Mouse (Mus musculus): ENCODE measurements around the gene Olfr1232. TPM values are rescaled to one million over a fixed set of nuclear protein-coding genes. Genes with fewer than 3 reads are reported as not detected.

The Olfr1232 gene
- not detected for total RNA-seq (2023)

DNA sequence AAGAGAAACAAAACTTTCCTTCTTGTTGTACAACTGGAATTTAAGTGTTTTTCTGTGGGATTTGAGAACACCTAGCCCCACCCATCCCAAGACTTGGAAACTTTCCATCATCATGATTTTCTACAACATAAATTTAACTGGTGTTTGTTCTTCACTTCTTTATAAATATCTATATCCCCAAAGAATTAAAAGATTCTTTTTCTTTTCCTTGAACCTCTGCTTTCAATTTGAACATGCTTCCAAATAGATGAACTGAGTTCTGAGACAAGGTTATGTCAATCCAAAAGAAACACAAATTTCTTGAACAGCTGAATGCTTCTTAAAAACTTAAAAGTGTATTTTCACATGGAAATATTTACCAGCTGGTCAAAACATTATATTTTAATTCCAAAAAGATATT is at the start of gene Olfr1232:
TSS of gene Olfr1232 (minus strand) at position 101 of the 400 bp plus-strand sequence.

GRCm38 (mm10) chr2:89364765-89365164 is 35.3 kb upstream of the Olfr1232 start, which contains the start of gene Olfr1234:
Olfr1234 (minus strand) TSS chr2:89364865.

DNA sequence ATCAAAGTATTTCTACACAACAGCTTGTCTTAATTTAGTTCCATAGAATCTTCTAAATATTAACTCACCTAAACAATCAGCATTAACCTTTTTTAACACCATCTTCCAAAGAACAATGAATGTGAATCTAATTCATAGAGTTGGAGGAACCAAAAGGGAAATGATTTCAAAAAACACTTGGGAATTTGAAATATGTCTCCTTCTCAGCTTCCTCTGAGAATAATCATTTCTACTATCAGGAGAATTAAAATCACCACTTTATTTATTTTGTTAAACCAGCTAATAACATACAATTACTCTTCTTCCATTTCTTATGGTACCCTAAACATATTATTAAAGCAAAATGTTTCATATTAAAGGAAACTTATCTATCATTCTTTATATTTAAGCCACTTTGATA is 12.8 kb upstream of the Olfr1232 start, which contains the start of gene Olfr1233:
TSS of gene Olfr1233 (minus strand) at position 101 of the 400 bp plus-strand sequence.

GRCm38 (mm10) chr2:89306974-89307373 is 22.5 kb downstream of the Olfr1232 start, which contains the start of gene Olfr1231:
Olfr1231 (minus strand) TSS chr2:89307074.

DNA sequence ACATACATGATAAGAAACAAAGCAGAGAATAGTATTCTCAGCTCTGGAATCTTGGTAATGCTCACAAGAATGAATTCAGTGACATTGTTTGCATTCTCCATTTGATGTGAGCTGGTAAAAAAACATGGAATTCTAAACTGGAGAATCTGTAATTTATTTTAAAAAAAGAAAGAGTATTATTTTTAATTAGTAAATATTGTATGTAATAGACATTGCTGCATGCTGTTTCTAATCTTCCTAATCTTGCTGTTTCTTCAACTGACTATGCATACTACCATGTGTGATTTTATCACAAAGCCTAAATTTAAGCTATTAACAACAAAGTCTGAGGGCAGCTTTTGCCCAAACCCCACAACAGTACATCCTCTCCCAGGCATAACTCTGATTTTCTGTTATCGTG is 32.3 kb downstream of the Olfr1232 start, which contains the start of gene Olfr1230:
TSS of gene Olfr1230 (minus strand) at position 101 of the 400 bp plus-strand sequence.

DNA sequence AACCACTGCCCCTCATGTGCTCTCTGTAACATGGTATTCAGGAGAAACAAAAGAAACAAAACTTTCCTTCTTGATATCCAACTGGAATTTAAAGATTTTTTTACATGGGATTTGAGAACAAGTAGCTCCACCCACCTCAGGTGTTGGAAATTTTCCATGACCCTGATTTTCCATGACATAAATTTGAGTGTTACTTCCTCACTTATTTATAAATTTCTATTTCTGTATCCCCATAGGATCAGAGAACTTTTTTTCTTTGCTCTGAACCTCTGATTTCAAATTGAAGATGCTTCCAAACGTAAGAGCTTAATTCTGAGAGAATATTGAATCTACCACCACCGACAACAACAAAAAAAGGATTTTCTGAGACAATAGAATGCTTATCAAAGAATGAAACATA is 41.6 kb downstream of the Olfr1232 start, which contains the start of gene Olfr1229:
TSS of gene Olfr1229 (minus strand) at position 101 of the 400 bp plus-strand sequence.

Other genes starting within 250 kb of the Olfr1232 start
- not detected for gene Olfr1219, start 246.2 kb downstream of the Olfr1232 start, total RNA-seq (2023)
- gene Olfr1220, start 222.8 kb downstream of the Olfr1232 start, total RNA-seq (2023), result not detected
- not detected for gene Olfr1221, start 212.4 kb downstream of the Olfr1232 start, total RNA-seq (2023)
- gene Olfr1222, start 196.6 kb downstream of the Olfr1232 start, total RNA-seq (2023), result not detected
- not detected for gene Olfr1223, start 178.1 kb downstream of the Olfr1232 start, total RNA-seq (2023)
- gene Olfr1224-ps1, start 165.6 kb downstream of the Olfr1232 start, total RNA-seq (2023), result not detected
- not detected for gene Olfr1225, start 155.0 kb downstream of the Olfr1232 start, total RNA-seq (2023)
- gene Olfr1226, start 129.6 kb downstream of the Olfr1232 start, total RNA-seq (2023), result not detected
- not detected for gene Olfr1228, start 75.6 kb downstream of the Olfr1232 start, total RNA-seq (2023)
- not detected for gene Olfr1229, start 41.7 kb downstream of the Olfr1232 start, total RNA-seq (2023)
- gene Olfr1230, start 32.4 kb downstream of the Olfr1232 start, total RNA-seq (2023), result not detected
- gene Olfr1231, start 22.6 kb downstream of the Olfr1232 start, total RNA-seq (2023), result not detected
- gene Olfr1233, start 12.7 kb upstream of the Olfr1232 start, total RNA-seq (2023), result not detected
- gene Olfr1234, start 35.2 kb upstream of the Olfr1232 start, total RNA-seq (2023), result not detected
- gene Olfr1238, start 80.0 kb upstream of the Olfr1232 start, total RNA-seq (2023), result not detected
- gene Olfr1239, start 90.7 kb upstream of the Olfr1232 start, total RNA-seq (2023), result not detected
- gene Olfr1240, start 113.3 kb upstream of the Olfr1232 start, total RNA-seq (2023), result not detected
- gene Olfr1241, start 157.5 kb upstream of the Olfr1232 start, total RNA-seq (2023), result not detected
- gene Olfr1242, start 168.7 kb upstream of the Olfr1232 start, total RNA-seq (2023), result not detected
- gene Olfr1243, start 201.8 kb upstream of the Olfr1232 start, total RNA-seq (2023), result not detected
- gene Olfr1245, start 248.8 kb upstream of the Olfr1232 start, total RNA-seq (2023), result not detected

Measured in neutrophil, adult 83 days (primary cell).